Mouse (Mus musculus) heart, postnatal 0 days (tissue): ENCODE data around the gene Creb1.

Source experiments
- CTCF ChIP-seq: IDR thresholded peaks from 2 replicates; pipeline ENCODE4 v1.5.1; 2016; ENCODE audit warnings: antibody characterized with exemption, control low read depth, low read depth
- EP300 ChIP-seq: IDR thresholded peaks from 2 replicates; pipeline ENCODE4 v1.6.1; 2016; ENCODE audit warnings: antibody characterized with exemption, low read depth

- TF ChIP-seq CTCF (0 out of 2 replicates have a peak, but pooled peaks have one; percentile 5), EP300 (peak; percentile 40; the same call in 1 of the 2 replicates)
Measured at GRCm38 (mm10) chr1:64532589-64533470, at the start of gene Creb1.
